Mouse (Mus musculus) brain, adult 2 months (tissue): ENCODE data around the gene Syndig1.

Experiments
- DNase-seq: peaks from one replicate; pipeline ENCODE4 v3.0.0; 2011; ENCODE audit warnings: low read depth, low spot score

The Syndig1 gene

DNA sequence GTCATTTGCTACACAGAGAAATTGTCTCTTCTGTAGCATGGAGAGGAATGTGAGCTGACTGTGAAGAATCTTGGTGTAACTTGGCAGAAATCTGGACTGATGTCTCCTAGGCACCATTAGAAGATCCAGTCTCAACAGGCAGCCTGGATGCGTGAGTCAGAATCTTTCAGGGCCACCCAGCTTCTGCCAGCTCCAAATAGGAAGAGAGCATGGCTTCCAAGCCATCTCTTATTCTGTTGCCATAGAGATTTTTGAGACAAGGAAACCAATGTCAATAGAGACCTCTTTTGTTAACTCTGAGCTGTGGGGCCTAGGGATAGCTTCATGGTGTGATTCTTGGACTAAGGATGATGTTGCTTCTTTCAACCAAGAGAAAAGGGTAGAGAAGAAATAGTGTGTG is 151.4 kb downstream of the Syndig1 start:
- peak; percentile 20 for DNase-seq

DNA sequence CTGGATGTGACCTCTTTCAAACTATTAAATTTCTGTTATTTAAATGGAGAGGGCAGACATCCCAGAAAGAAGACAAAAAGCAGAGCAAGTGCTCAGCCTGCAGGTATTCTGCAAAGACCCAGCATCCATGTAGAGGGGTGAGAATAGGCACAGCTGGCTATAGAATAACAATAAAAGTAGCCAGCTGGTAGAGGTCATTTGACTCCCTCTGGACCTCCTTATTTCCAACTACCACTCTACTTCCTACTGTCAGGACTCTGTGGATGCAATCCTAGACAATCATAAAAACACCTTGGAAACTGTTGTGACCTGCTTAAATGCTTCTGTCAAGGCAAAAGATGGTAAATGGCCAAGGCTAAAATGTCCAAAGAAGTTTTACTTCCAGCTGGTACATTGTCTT is 153.5 kb downstream of the Syndig1 start:
- no peak for DNase-seq

GRCm38 (mm10) chr2:149983107-149983506 is 154.1 kb downstream of the Syndig1 start:
- no peak for DNase-seq

DNA sequence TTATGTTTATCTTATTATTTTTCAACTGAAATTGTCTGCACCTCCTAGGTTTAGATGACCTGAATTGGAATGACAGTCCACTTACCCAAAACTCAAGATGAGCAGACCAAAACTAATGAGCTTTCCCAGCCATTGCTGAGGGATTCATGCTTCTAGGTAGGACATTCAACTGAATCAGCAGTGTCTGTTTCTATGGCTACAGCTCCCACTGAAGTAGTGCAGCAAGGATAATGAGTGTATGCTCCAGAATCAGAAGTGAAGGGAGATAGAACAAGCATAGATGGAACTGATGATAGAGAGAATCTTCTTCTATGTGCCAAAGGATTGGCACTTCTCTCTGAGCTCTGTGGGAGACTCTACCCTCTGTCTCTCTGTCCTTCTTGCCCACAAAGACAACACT is 158.6 kb downstream of the Syndig1 start:
- DNase-seq: peak; percentile 61

DNA sequence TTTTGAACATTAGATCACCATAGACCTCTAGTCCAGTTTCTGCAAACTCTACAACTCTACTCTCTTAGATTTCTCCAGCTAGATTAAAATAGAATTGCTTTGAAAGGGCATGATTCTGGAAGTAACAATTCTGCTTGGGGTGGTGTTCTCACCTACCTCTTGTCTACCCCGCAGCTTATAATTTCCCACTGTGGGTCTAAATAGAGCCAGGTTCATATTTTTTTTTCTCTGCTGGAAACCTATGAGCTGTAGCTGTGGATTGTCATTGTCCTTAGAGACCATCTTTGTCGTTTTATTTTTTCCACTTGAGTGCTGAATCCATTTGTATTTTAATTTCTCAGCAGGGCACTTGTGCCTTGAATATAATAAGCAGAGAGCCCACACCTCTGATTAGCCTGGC is 162.5 kb downstream of the Syndig1 start:
- peak; percentile 21 for DNase-seq

- no peak for DNase-seq
These were observed 163.9 kb downstream of the Syndig1 start for GRCm38 (mm10) chr2:149992921-149993320.

DNA sequence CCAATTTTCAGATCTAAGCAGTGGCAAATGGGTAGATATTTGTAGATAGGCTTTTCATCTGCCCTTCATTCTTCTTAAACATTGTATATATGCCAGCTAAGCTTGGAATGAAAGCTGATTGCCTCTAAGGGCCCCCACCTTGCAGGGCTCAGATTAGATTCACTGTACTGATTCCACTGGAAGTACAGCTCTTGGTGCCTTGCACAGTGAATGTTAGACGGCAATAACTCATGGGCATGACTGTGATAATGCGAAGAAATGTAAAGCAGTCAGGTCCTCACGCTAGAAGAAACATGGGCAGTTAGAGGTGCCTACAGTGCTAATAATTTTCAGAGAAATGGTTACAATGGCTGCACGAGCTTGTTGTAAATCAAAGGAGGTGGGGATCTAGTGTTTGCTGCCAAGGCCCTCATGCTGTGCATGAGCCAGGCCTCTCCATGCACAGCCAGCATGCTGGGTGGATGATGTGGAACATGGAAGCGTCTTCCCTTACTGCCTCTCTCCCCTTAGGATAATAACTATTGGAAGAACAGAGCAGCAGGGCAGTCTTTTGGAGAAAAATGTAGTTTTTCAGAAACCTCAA is 167.5 kb downstream of the Syndig1 start:
- no peak for DNase-seq

- DNase-seq: no peak
These were observed 168.6 kb downstream of the Syndig1 start for GRCm38 (mm10) chr2:149997657-149998056.

DNA sequence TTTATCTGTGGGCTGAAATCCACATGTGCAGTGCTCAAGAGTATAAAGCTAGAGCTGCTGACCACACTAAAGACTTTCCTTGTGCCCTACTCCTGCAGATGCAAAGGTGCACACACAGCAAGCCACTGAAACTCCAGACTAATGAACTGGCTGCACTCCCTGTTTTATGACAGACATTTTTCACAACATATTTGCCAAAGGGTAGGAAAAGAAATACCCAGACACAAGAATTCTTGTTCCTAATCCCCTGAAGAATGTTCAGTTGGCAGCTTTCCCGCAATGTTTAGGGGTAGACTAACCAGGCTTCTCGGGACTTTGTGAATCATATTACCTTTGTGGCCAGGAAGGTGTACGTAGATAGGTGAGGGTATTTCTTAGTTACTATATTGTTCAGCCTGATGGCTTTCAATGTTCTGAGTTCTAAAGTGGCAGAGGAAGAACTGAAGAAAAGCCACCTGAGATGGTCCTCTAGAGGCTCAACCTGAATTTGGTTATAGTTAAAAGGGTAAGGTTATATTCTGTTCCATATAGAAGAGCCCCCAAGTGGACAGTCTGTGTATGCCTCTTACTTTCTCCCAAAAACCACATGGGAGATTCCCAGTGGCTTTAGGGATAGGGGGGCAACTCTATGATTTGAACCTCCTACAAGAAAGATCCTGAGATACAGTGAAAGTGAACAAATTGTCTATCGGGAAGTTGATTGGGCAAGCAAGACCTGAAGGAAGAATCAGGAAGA is 169.5 kb downstream of the Syndig1 start:
- DNase-seq: peak; percentile 15

- no peak for DNase-seq
These were observed 171.6 kb downstream of the Syndig1 start for GRCm38 (mm10) chr2:150000564-150000963.

DNA sequence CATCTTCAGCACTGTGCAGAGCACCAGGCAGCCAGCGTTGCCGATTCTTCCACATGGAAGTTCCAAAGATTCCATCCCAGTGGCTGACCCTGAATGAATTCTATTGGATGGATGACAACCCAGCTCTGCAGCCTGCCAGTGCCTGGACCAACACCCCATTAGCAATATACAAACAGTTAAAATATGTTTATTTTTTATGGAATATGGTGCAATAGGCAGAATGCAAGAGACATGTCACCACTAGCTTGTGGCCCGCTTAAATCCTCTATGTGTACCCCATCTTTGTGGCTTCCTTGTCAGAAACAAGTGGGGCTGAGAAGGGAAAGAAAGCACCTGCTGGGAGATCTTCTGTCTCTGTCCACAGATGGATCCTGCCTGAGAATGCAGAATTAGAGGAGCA is 174.5 kb downstream of the Syndig1 start:
- no peak for DNase-seq

GRCm38 (mm10) chr2:150012787-150013346 is 183.9 kb downstream of the Syndig1 start:
- no peak for DNase-seq

DNA sequence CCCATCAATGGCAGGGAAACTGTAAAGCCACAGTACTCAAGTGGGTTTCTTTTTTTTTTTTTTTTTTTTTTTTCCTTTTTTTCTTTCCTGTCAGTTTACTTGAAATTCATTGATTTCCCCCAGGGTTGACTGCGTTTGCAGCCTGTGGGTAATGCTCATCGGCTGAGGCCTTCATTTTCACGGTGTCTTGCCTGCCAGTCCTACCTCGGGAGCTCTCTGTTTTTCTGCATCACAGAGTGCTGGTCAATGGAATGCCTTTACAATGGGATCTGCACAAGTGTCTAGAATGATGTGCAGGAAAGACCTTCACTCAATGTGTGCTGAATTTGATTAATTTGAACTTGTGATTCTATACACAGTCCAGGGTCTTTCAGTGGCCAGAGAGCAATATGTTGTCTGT is 184.8 kb downstream of the Syndig1 start:
- DNase-seq: no peak

DNA sequence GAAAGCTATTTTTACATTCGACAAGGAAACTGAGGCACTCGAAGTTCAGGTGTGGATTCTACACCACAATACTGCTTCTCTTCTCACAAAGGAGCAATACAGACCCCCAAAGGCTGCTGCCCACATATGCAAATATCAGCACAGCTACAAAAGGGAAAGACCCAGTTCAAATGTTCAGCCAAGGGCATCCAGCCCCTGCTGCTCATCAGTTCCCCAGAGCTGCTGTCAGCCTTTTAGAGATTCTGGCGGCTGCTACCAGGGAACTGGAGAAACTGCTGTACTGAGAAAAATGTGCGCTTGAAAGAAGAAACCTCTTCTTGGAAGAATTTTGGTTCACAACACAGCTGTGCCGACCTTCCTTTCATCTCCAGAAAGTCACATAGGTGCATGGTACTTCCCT is 187.3 kb downstream of the Syndig1 start:
- no peak for DNase-seq

- DNase-seq: no peak
These were observed 191.7 kb downstream of the Syndig1 start for GRCm38 (mm10) chr2:150020706-150021105.

DNA sequence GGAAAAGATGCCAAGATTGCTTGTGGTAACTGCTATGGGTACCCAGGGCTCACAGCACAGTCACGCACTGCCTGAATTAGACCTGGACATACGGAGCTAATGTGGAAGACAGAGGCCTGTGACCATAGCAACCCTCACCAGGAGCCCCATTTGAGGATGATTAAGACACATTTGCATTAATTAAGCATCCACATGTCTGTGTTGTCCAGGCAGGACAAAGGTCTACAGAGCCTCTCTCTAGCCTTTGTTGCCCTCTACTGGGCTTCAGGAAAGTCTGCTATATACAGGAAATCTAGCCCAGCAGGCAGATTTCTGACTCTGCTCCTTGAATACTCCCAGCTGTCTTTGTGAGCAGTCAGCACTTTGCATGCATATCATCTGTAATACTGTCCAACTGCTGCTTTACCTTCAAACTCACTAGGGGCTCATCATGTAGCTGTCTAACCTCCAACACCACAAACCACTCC is 194.9 kb downstream of the Syndig1 start:
- peak; percentile 71 for DNase-seq

- DNase-seq: no peak
These were observed 214.5 kb downstream of the Syndig1 start for GRCm38 (mm10) chr2:150043531-150043930.
